Mouse (Mus musculus): Measurements from ENCODE around the gene Rassf8.

DNA sequence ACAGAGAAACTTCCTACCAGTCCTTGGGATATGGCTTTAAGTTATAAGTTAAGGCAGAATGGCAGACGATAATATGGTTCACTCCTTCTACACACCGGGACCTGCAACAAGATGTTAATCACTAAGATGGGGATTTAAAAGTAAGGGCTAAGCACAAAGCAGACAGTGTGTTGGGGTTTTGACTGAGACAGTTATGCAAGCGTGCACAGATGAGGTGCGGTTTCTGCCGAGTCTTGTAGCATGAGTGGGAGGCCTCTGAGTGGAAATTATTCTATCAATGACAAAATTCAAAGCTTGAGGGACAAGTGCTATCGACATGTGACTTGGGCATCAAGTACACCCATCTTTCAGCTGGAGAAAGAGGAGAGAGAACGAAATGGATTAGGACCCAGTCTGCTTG, 106.2 kb downstream of the Rassf8 start:
- TF ChIP-seq CTCF (IDR thresholded peaks at IDR 0.05; ENCODE audit: extremely low read depth, insufficient read depth, insufficient read length, insufficient replicate concordance) = no peak
- no peak for TF ChIP-seq POLR2A (IDR thresholded peaks at IDR 0.05; ENCODE audit: low read depth, low read length)
